Mouse (Mus musculus) forebrain, embryonic 11.5 days (tissue): ENCODE results near the gene Ift81. TPM values are rescaled to one million over a fixed set of nuclear protein-coding genes. Genes with fewer than 3 reads are reported as not detected.
A peak's percentile ranks its signal among the peaks of the same experiment; 100 is the strongest.

Experiments used
- ATAC-seq: fragments of 200-750 bp; cut with Nextera tagmentation; replicated peaks from 2 replicates; pipeline ENCODE4 v1.8.0; 2017; ENCODE audit warnings: moderate TSS enrichment; ENCODE audit not compliant: low FRiP score
- DNase-seq: peaks from one replicate; pipeline ENCODE4 v3.0.0-alpha.2; 2017; ENCODE audit warnings: low spot score
- H3K27ac ChIP-seq: fragments of 300-500 bp; sonication (generic); 2 replicates; pipeline ENCODE4 v1.5.1; 2014; ENCODE audit warnings: low read depth, low read length
- H3K27me3 ChIP-seq: fragments of 300-500 bp; sonication (generic); 2 replicates; pipeline ENCODE4 v1.6.1; 2014; ENCODE audit warnings: mild to moderate bottlenecking, low read length, mixed read lengths; ENCODE audit not compliant: control insufficient read depth, insufficient read depth
- H3K36me3 ChIP-seq: fragments of 300-500 bp; sonication (generic); 2 replicates; pipeline ENCODE4 v1.6.1; 2014; ENCODE audit warnings: mild to moderate bottlenecking, low read length, moderate library complexity, mixed read lengths; ENCODE audit not compliant: control insufficient read depth, insufficient read depth
- H3K4me1 ChIP-seq: fragments of 300-500 bp; sonication (generic); replicated peaks from 2 replicates; pipeline ENCODE4 v1.6.1; 2014; ENCODE audit warnings: low read length, mixed read lengths; ENCODE audit not compliant: control insufficient read depth, insufficient read depth
- H3K4me2 ChIP-seq: fragments of 300-500 bp; sonication (generic); 2 replicates; pipeline ENCODE4 v1.6.1; 2014; ENCODE audit warnings: low read depth, mild to moderate bottlenecking, low read length, moderate library complexity, mixed read lengths; ENCODE audit not compliant: severe bottlenecking
- H3K4me3 ChIP-seq: fragments of 300-500 bp; sonication (generic); 2 replicates; pipeline ENCODE4 v1.5.1; 2014; ENCODE audit warnings: low read depth, low read length
- H3K9ac ChIP-seq: fragments of 300-500 bp; sonication (generic); 2 replicates; pipeline ENCODE4 v1.6.1; 2014; ENCODE audit warnings: low read length
- H3K9me3 ChIP-seq: fragments of 300-500 bp; sonication (generic); 2 replicates; pipeline ENCODE4 v1.6.1; 2016; ENCODE audit warnings: low read length, mixed read lengths; ENCODE audit not compliant: control insufficient read depth
- WGBS: fragments of 180-500 bp; shearing (Covaris S2); extraction: QIAGEN DNeasy Blood & Tissue Kit; methylation state at CpG from one replicate; pipeline ENCODE4 v1.1.7; 2014; 5-methylcytosine and 5-hydroxymethylcytosine counted together
- polyA plus RNA-seq: library from polyadenylated mRNA; unstranded; fragments of >200 nt; fragmentation: Nextera tagmentation; extraction: Ambion mirVana; gene quantifications from 2 replicates; pipeline ENCODE4 v1.2.1, GENCODE M21; 2014

Gene Ift81
- 49.4 TPM in 2 replicates for polyA plus RNA-seq

- WGBS: 2% methylated on average over 66 of the region's 67 CpGs
- Histone ChIP-seq H3K27me3 (no peaks in the 10 kb centered on the region), H3K4me3 (peak within 1 kb of the TSS; percentile 87), H3K27ac (peak within 1 kb of the TSS; percentile 37; the same call in 1 of the 2 replicates), H3K9me3 (no peaks in the 10 kb centered on the region), H3K36me3 (no peaks in the 10 kb centered on the region; the same call in 1 of the 2 replicates), H3K9ac (peak within 1 kb of the TSS; percentile 92), H3K4me2 (peak within 1 kb of the TSS; percentile 76), H3K4me1 (no peaks in the 10 kb centered on the region; the same call in 1 of the 2 replicates)
- peak; percentile 96 for ATAC-seq
- peak; percentile 97 for DNase-seq
Measured at GRCm38 (mm10) chr5:122613908-122614732, at the start of gene Ift81. Gene Ift81, minus strand, starts transcription at chr5:122614518.

- DNase-seq: no peak
- no peaks in the 10 kb centered on the region for H3K27me3 ChIP-seq
- no peak overlapping the region for H3K4me3 ChIP-seq
- no peak overlapping the region for H3K4me2 ChIP-seq
- H3K27ac ChIP-seq: no peak overlapping the region
- 97% methylated on average over 6 of the region's 6 CpGs for WGBS
- no peaks in the 10 kb centered on the region for H3K36me3 ChIP-seq
- no peak for ATAC-seq
- no peak overlapping the region for H3K9ac ChIP-seq
- H3K9me3 ChIP-seq: no peaks in the 10 kb centered on the region
- no peaks in the 10 kb centered on the region for H3K4me1 ChIP-seq
Measured at GRCm38 (mm10) chr5:122662501-122662900, 48.2 kb upstream of the Ift81 start.

DNA sequence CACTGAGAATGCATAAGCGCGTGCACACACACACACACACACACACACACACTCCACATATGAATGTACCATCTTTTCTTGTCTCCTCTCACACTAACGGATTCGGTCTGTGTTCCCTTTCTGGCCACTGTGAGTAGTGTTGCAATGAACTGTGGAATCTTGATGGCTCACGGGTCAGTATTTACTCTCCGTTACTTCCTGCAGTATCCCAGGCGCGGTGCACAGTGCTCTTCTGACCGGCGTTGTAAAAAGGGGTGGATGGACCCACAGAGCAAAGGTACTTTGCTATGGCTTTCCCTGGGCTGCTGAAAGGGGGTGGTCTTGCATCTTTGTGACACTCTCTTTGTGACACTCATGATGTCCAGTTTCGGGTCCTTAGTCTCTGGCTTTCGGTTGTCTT is 42.5 kb upstream of the Ift81 start:
- Histone ChIP-seq H3K9ac (no peak overlapping the region), H3K4me2 (no peak overlapping the region), H3K4me3 (no peak overlapping the region), H3K4me1 (peaks cover 14% of the 10 kb centered on the region; the same call in 1 of the 2 replicates), H3K9me3 (no peaks in the 10 kb centered on the region), H3K27ac (no peak overlapping the region), H3K27me3 (no peaks in the 10 kb centered on the region; the same call in 1 of the 2 replicates), H3K36me3 (no peaks in the 10 kb centered on the region)
- ATAC-seq (no peak), DNase-seq (no peak)
- WGBS: 94% methylated on average over 12 of the region's 12 CpGs

DNA sequence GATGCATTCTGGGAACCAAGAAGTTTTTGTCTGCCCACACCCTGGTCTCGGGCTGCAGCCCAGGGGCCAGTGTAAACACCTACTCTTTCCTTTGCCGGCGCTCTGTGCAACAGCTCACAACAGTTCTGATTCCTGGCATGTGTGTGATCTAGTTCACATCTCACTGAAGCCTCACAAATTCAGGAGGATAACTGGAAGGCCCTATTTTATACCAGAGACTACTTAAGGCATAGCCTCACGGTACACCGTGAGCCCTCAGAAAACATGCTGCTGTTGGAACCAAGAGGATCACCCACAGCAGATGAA is 39.9 kb upstream of the Ift81 start:
- no peak overlapping the region; the same call in 1 of the 2 replicates for H3K9ac ChIP-seq
- peaks cover 2% of the 10 kb centered on the region; the same call in 1 of the 2 replicates for H3K27me3 ChIP-seq
- H3K9me3 ChIP-seq: no peaks in the 10 kb centered on the region
- 49% methylated on average over 5 of the region's 5 CpGs for WGBS
- no peak overlapping the region for H3K4me3 ChIP-seq
- H3K36me3 ChIP-seq: no peaks in the 10 kb centered on the region
- peaks cover 14% of the 10 kb centered on the region; the same call in 1 of the 2 replicates for H3K4me1 ChIP-seq
- DNase-seq (no peak), ATAC-seq (peak; percentile 63)
- H3K27ac ChIP-seq: 0 out of 2 replicates have a peak overlapping the region, but pooled peaks have one; percentile 54
- H3K4me2 ChIP-seq: no peak overlapping the region

- H3K27me3 ChIP-seq: peaks cover 2% of the 10 kb centered on the region; the same call in 1 of the 2 replicates
- no peaks in the 10 kb centered on the region for H3K9me3 ChIP-seq
- peaks cover 14% of the 10 kb centered on the region; the same call in 1 of the 2 replicates for H3K4me1 ChIP-seq
- peak overlapping the region; percentile 17; the same call in 1 of the 2 replicates for H3K9ac ChIP-seq
- no peak overlapping the region for H3K4me3 ChIP-seq
- H3K4me2 ChIP-seq: peak overlapping the region; percentile 5
- DNase-seq (peak; percentile 66), ATAC-seq (peak; percentile 73)
- H3K27ac ChIP-seq: peak overlapping the region; percentile 54; the same call in 1 of the 2 replicates
- 19% methylated on average over 15 of the region's 15 CpGs for WGBS
- no peaks in the 10 kb centered on the region for H3K36me3 ChIP-seq
Measured at GRCm38 (mm10) chr5:122653446-122654267, 39.3 kb upstream of the Ift81 start.

GRCm38 (mm10) chr5:122653112-122653445 is 38.8 kb upstream of the Ift81 start:
- Histone ChIP-seq H3K9ac (no peak overlapping the region), H3K4me2 (no peak overlapping the region), H3K9me3 (no peaks in the 10 kb centered on the region), H3K36me3 (no peaks in the 10 kb centered on the region), H3K27ac (peak overlapping the region; percentile 13; the same call in 1 of the 2 replicates), H3K27me3 (peaks cover 2% of the 10 kb centered on the region; the same call in 1 of the 2 replicates), H3K4me1 (peaks cover 14% of the 10 kb centered on the region; the same call in 1 of the 2 replicates), H3K4me3 (no peak overlapping the region)
- ATAC-seq (no peak), DNase-seq (no peak)
- 41% methylated on average over 10 of the region's 10 CpGs for WGBS

DNA sequence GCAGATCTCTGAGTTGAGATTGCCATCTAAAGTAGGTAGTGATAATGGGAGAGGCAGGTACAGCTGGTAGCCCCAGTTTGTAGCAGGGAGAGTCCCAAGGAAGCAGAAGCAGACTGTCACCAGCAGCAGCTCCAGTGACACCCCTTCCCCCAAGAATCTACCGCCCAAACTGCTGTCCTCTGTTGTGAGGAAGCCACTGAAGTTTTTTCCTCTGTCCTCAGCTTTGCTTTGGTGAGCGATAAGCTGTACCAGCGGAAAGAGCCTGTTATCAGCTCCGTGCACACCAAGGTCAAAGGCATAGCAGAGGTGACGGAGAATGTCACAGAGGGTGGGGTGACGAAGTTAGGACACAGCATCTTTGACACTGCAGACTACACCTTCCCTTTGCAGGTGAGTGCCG is 38.2 kb upstream of the Ift81 start:
- ATAC-seq (no peak), DNase-seq (no peak)
- Histone ChIP-seq H3K36me3 (no peaks in the 10 kb centered on the region), H3K9me3 (no peaks in the 10 kb centered on the region), H3K4me1 (peaks cover 14% of the 10 kb centered on the region; the same call in 1 of the 2 replicates), H3K27me3 (peaks cover 2% of the 10 kb centered on the region; the same call in 1 of the 2 replicates), H3K4me3 (no peak overlapping the region), H3K9ac (no peak overlapping the region), H3K27ac (no peak overlapping the region), H3K4me2 (no peak overlapping the region)
- 81% methylated on average over 7 of the region's 7 CpGs for WGBS

- DNase-seq (no peak), ATAC-seq (no peak)
- H3K27me3 ChIP-seq: 0 out of 2 replicates have a peak, but pooled peaks cover 2% of the 10 kb centered on the region
- no peaks in the 10 kb centered on the region for H3K9me3 ChIP-seq
- H3K4me3 ChIP-seq: no peak overlapping the region
- H3K36me3 ChIP-seq: no peaks in the 10 kb centered on the region
- H3K4me2 ChIP-seq: no peak overlapping the region
- no peak overlapping the region for H3K27ac ChIP-seq
- H3K4me1 ChIP-seq: peaks cover 14% of the 10 kb centered on the region; the same call in 1 of the 2 replicates
- H3K9ac ChIP-seq: no peak overlapping the region
- 91% methylated on average over 8 of the region's 8 CpGs for WGBS
Measured at GRCm38 (mm10) chr5:122650100-122650499, 35.8 kb upstream of the Ift81 start.
